Mouse (Mus musculus) G1E (cell line): ENCODE results near the gene Katnb1.

Experiments used
- CTCF ChIP-seq: IDR thresholded peaks from 2 replicates; pipeline ENCODE4 v1.5.1; 2012; ENCODE audit warnings: low read depth, low read length, inconsistent platforms, mixed read lengths
- GATA1 ChIP-seq: IDR thresholded peaks from 2 replicates; pipeline ENCODE4 v1.6.1; 2012; ENCODE audit warnings: borderline replicate concordance, low read length, inconsistent platforms, mixed read lengths
- POLR2AphosphoS5 ChIP-seq: IDR thresholded peaks from 2 replicates; pipeline ENCODE4 v1.6.1; 2012; ENCODE audit warnings: low read depth, low read length, inconsistent platforms; ENCODE audit not compliant: insufficient replicate concordance
- TAL1 ChIP-seq: conservative IDR thresholded peaks from 2 replicates; pipeline ENCODE4 v1.6.1; 2012; ENCODE audit warnings: low read depth, low read length, inconsistent platforms, mixed read lengths

- TF ChIP-seq CTCF (no peak), TAL1 (no peak), POLR2AphosphoS5 (no peak), GATA1 (no peak)
These were observed 3.3 kb downstream of the Katnb1 start for GRCm38 (mm10) chr8:95084261-95084660.
